Mouse (Mus musculus) CD4-positive, CD25-positive, alpha-beta regulatory T cell, adult 4 months (primary cell): ENCODE measurements around the gene Acvr2b. TPM values are rescaled to one million over a fixed set of nuclear protein-coding genes. Genes with fewer than 3 reads are reported as not detected.
"Not testable (repeated sequence)": the region's sequence is repeated elsewhere in the genome, so short reads cannot be mapped to it uniquely, and the experiment has no call there.

Source experiments
- ATAC-seq: one replicate; pipeline ENCODE4 v1.8.0; 2017
- polyA plus RNA-seq, 2 experiments: library from polyadenylated mRNA; unstranded; fragments of 100-300 nt; shearing (Covaris generic); gene quantifications; one replicate each; pipeline ENCODE4 v1.2.1; 2017

Acvr2b gene
- under 1 TPM in 1 of 2 experiments, not detected in 1; 0.46 TPM for polyA plus RNA-seq

DNA sequence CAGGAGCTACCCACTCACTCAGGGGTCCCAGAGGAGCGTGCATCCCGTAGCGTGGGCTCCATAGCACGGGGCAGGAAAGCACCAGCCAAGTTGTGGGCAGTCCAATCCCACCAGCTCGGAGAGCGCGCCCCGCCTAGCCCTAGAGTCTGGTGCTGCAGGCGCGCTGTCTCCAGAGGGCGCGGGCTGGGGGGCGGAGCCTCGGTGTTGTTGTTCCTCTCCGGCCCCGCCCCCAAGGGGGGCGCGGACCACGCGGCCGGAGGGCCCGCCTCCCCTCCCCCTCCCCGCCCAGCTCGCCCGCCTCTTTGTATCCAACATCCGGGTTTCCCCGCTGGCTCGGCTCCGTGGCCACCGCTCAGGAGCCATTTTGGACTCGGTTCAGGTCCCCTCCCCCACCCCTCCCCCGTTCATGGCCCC lies at the start of gene Acvr2b:
Gene Acvr2b (plus strand): TSS at position 318 of the 414 bp plus-strand sequence.
- peak; percentile 53 for ATAC-seq

DNA sequence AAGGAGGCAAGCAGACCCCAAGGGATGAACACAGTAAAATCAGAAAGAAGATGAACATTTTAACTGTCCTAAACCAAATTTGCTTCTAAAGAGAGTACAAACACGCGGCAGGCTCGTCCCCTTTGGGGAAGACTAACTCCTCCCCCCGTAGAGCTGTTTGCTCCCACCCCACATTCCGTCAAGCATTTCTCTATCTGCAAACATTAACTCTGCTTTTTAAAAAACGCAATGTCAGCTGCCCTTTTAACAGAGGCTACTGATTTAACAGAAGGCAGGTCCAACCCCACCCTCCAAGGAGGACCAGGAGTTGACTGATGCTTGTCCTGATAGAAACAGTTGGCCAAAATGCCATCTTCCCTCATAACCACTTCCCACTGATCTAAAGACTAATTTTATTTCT lies 48.0 kb upstream of the Acvr2b start:
- no peak for ATAC-seq

GRCm38 (mm10) chr9:119355943-119356342 lies 46.0 kb upstream of the Acvr2b start:
- no peak for ATAC-seq

GRCm38 (mm10) chr9:119357331-119358057 lies 44.4 kb upstream of the Acvr2b start, which contains the start of gene Xylb:
TSS of gene Xylb (plus strand) at chr9:119357381.
- ATAC-seq = peak; percentile 66

DNA sequence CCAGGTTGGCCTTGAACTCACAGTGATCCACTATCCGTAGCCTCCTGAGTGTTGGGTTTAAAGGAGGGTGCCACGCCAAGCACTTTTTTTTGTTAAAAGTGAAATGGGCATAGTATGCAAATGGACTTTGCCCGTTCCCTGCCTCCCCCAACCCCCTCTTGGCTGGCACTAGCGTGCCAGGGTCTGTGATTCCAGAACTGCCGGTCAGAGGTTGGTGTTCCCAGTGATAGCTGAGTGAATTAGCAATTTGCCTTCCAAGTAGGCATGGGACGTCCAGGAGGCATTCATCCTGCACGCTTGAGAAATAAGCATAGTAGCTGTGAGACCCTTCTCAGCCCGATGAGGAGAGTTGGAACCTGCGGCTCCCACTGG lies 43.9 kb upstream of the Acvr2b start:
- no peak for ATAC-seq

DNA sequence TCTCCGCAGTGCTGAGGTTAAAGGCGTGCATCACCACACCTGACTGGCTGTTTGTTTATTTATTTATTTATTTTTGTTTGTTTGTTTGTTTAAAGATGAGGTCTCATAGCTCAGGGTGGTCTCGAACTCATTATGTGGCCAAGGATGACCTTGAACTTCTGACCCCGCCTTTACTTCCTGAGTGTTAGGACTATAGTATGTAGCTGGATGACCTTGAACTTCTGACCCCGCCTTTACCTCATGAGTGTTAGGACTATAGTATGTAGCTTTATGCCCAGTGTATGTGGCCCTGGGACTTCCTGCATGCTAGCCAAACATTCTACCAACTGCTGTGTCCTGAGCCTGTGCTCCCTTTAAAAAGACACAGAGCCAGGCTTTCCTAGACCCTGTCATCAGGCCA lies 40.5 kb upstream of the Acvr2b start:
- ATAC-seq = no peak

GRCm38 (mm10) chr9:119363229-119363628 lies 38.7 kb upstream of the Acvr2b start:
- ATAC-seq = no peak

DNA sequence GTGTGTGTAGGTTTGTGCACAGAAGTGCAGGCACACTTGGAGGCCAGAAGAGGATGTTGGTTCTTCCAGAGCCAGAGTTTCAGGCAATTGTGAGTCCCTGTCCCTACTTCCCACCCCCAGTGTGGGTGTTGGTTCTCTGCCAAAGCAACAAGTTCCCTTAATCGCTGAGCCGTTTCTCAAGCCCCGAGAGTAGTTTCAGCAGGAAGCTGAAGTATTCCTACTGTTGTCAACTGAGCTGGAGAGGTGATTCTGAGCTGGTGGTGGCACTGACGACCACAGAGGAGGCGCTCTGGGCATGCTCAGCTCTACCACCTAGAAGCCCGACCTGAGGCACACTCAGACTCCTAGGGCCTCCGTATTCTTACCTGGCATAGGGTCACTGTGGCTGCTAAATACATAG lies 36.6 kb upstream of the Acvr2b start, which contains the start of gene Slc22a14:
Gene Slc22a14 (minus strand): TSS at position 270 of the 400 bp plus-strand sequence.
- no peak for ATAC-seq

- no peak for ATAC-seq
Observed at GRCm38 (mm10) chr9:119368367-119368766, 33.6 kb upstream of the Acvr2b start.

GRCm38 (mm10) chr9:119370770-119371169 lies 31.1 kb upstream of the Acvr2b start:
- not testable (repeated sequence) for ATAC-seq

- ATAC-seq = no peak
Observed at GRCm38 (mm10) chr9:119371251-119371650, 30.7 kb upstream of the Acvr2b start.

- no peak for ATAC-seq
Observed at GRCm38 (mm10) chr9:119375008-119375407, 26.9 kb upstream of the Acvr2b start.

DNA sequence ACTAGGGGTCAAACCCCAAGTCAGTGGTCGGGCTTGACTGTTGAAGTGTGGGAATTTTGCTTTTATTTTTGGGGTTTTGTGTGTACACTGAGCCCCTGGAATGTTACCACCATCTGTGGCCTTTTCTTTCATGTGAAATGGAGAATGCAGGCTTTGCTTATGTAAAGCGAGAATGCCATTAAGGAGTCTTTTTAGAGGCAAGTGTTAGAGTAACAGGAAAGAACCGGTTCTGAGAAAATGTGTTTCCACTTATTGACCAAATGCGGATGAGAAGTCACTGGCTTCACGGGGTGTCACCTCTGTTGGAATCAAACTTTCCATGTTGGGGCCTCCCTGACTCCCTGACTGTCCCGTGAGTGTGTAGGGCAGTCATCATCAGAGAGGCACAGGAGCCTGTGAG lies 26.4 kb upstream of the Acvr2b start:
- no peak for ATAC-seq

DNA sequence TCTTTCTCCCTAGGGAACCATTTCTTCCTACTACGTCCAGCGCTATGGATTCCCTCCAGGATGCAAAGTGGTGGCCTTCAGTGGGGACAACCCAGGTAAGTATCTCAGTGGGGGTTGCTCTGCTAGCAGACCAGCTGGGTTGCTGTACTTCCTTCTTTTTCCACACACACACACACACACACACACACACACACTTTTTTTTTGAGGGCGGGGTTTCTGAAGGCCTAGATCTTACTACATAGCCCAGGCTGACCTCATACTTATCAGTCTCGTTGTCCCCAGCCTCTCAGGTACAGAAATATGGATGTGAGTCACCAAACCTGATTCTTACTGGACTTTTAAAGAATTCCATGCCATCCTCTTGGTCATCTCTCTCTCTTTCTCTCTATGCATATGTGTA lies 23.7 kb upstream of the Acvr2b start:
- no peak for ATAC-seq

- ATAC-seq = no peak
Observed at GRCm38 (mm10) chr9:119382603-119383002, 19.3 kb upstream of the Acvr2b start.

- no peak for ATAC-seq
Observed at GRCm38 (mm10) chr9:119388956-119389355, 13.0 kb upstream of the Acvr2b start.

- no peak for ATAC-seq
Observed at GRCm38 (mm10) chr9:119390214-119390613, 11.7 kb upstream of the Acvr2b start.

GRCm38 (mm10) chr9:119394808-119395207 lies 7.1 kb upstream of the Acvr2b start:
- no peak for ATAC-seq

GRCm38 (mm10) chr9:119401351-119401750 lies 567 bp upstream of the Acvr2b start:
- no peak for ATAC-seq

GRCm38 (mm10) chr9:119402253-119403235 lies 626 bp downstream of the Acvr2b start:
- ATAC-seq = no peak

- no peak for ATAC-seq
Observed at GRCm38 (mm10) chr9:119403236-119403641, 1.3 kb downstream of the Acvr2b start.

DNA sequence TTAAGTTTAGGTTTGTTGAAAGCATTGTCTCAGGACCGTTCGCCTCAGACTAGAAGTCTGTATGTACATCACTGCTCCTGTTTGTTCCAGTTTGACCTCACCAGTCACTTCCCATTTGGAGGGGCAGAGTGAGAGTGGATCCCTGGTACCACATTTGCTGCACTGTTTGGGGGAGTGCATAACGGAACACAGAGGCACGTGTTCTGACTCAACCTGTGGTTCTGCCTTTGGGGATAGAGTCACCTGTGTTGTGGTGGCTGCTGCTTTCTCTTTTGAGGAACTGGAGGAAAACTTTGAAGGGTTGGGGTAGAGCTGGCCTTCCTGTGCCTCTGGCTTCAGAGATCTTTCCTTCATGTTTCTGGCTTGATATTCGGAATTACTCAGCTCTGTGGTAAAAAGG lies 2.2 kb downstream of the Acvr2b start:
- ATAC-seq = no peak

GRCm38 (mm10) chr9:119407884-119408283 lies 6.0 kb downstream of the Acvr2b start:
- ATAC-seq = no peak
